ENCODE assay signal across 24 mouse cellular contexts in the genomic region with DNA sequence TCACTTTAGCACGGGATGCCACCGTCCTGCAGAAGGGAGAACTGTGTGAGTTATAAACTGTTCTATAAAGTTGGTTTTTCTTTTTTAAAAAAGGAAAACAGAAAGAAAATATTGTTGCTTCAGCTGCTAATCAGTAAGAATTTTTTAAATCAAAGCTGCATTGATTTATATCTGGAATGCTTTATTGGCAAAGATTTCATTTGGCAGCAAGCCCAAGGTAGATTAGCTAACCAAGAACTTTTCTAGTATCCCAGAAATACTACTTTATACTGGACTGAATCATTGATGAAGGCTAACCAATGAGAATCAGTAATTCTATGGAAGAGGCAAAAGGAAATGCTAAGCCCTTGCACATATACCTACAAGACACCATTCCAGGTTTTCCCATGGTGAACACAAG. TPM values are rescaled to one million over a fixed set of nuclear protein-coding genes. Genes with fewer than 3 reads are reported as not detected.
A peak's percentile ranks its signal among the peaks of the same experiment; 100 is the strongest.
DNase-seq lines count a peak whose midpoint lies in the region; ATAC-seq lines count a peak whose summit lies in the region.
"Had no signal": no experiment of that assay in that cellular context is flagged by ENCODE, and none has a peak within 500 bp of the region (broad histone marks: within the 10 kb centered on the region; RNA-seq: fewer than 3 reads in every experiment).

No protein-coding gene starts in this region.

- H3K9me3 ChIP-seq in midbrain, embryonic 11.5 days (ENCODE audit: control insufficient read depth, low read length) = no peaks in the 10 kb centered on the region
- no peaks in the 10 kb centered on the region for H3K9me3 ChIP-seq in midbrain, embryonic 10.5 days (replicated peaks)
- H3K9me3 ChIP-seq: embryonic facial prominence, embryonic 13.5 days; embryonic facial prominence, embryonic 15.5 days; forebrain, embryonic 10.5 days; forebrain, embryonic 12.5 days; G1E had no signal

- no peak overlapping the region for H3K4me3 ChIP-seq in midbrain, embryonic 11.5 days (ENCODE audit: low read depth, low read length)
- no peak overlapping the region for H3K4me3 ChIP-seq in midbrain, embryonic 10.5 days
- H3K4me3 ChIP-seq: embryonic facial prominence, embryonic 13.5 days; embryonic facial prominence, embryonic 15.5 days; erythroblast, embryonic 14.5 days; forebrain, embryonic 10.5 days; forebrain, embryonic 12.5 days had no signal

- DNase-seq in adrenal gland, adult 2 months = peak; percentile 53
- no peak for DNase-seq in adrenal gland, adult 8-10 months
- peak; percentile 39 for DNase-seq in adrenal gland, postnatal 14 days
- no peak for DNase-seq in adrenal gland, postnatal 4 days (ENCODE audit: low spot score in 2 of 2)
- peak; percentile 56 for DNase-seq in midbrain, embryonic 11.5 days (ENCODE audit: low spot score, missing footprints)
- DNase-seq in midbrain, embryonic 10.5 days (ENCODE audit: low spot score) = no peak
- DNase-seq: B cell, adult 2 months; cerebellum, adult 11 months; cerebellum, adult 18-20 months; cerebellum, adult 8-10 months; cerebellum, adult 9-11 months; cerebellum, postnatal 14 days; cerebellum, postnatal 36 days; embryo, embryonic 11 days had no signal

- no peak for ATAC-seq in midbrain, embryonic 11.5 days (ENCODE audit: low FRiP score)
- ATAC-seq: CD4-positive, CD25-positive, alpha-beta regulatory T cell, adult 4 months; forebrain, embryonic 14.5 days; forebrain, embryonic 16.5 days had no signal

- H3K9ac ChIP-seq in midbrain, embryonic 11.5 days (ENCODE audit: low read length) = no peak overlapping the region
- H3K9ac ChIP-seq: embryonic facial prominence, embryonic 13.5 days; embryonic facial prominence, embryonic 15.5 days; forebrain, embryonic 12.5 days had no signal

- H3K36me3 ChIP-seq in midbrain, embryonic 11.5 days (ENCODE audit: control insufficient read depth, insufficient read depth, low read length) = peaks cover 14% of the 10 kb centered on the region
- H3K36me3 ChIP-seq in midbrain, embryonic 10.5 days = peaks cover 97% of the 10 kb centered on the region

- 96% methylated on average over 2 of the region's 2 CpGs for WGBS in midbrain, embryonic 11.5 days
- WGBS in midbrain, embryonic 10.5 days = 91% methylated on average over 2 of the region's 2 CpGs

- no peak overlapping the region for H3K27ac ChIP-seq in midbrain, embryonic 11.5 days (ENCODE audit: low read depth, low read length)
- no peak overlapping the region for H3K27ac ChIP-seq in midbrain, embryonic 10.5 days (replicated peaks)
- H3K27ac ChIP-seq: embryonic facial prominence, embryonic 13.5 days; embryonic facial prominence, embryonic 15.5 days; forebrain, embryonic 10.5 days; forebrain, embryonic 12.5 days had no signal

- H3K4me1 ChIP-seq in midbrain, embryonic 11.5 days (ENCODE audit: control insufficient read depth, insufficient read depth, low read length) = no peaks in the 10 kb centered on the region
- no peaks in the 10 kb centered on the region for H3K4me1 ChIP-seq in midbrain, embryonic 10.5 days
- H3K4me1 ChIP-seq: embryonic facial prominence, embryonic 13.5 days; embryonic facial prominence, embryonic 15.5 days; forebrain, embryonic 10.5 days; forebrain, embryonic 12.5 days had no signal

- H3K4me2 ChIP-seq in midbrain, embryonic 11.5 days = no peak overlapping the region
- H3K4me2 ChIP-seq: embryonic facial prominence, embryonic 13.5 days; embryonic facial prominence, embryonic 15.5 days; forebrain, embryonic 12.5 days had no signal

- H3K27me3 ChIP-seq in midbrain, embryonic 11.5 days (ENCODE audit: control insufficient read depth, insufficient read depth, low read length) = no peaks in the 10 kb centered on the region
- H3K27me3 ChIP-seq in midbrain, embryonic 10.5 days (ENCODE audit: low read depth, poor library complexity, severe bottlenecking) = no peaks in the 10 kb centered on the region
- H3K27me3 ChIP-seq: CH12.LX; embryonic facial prominence, embryonic 13.5 days; embryonic facial prominence, embryonic 15.5 days; forebrain, embryonic 12.5 days had no signal

RNA-seq across cellular contexts. Expression of a gene that starts 30.5 kb away (rescaled TPM):
- total RNA-seq in adrenal gland, adult 2 months (2021) = 100 to 1,000 TPM; 128 to 130 TPM
- polyA plus RNA-seq in adrenal gland, adult 2 months (2012; rRNA removed) = 230 and 245 TPM in 2 replicates
- total RNA-seq in adrenal gland, adult 8-10 months (2022) = 100 to 1,000 TPM; 123 to 161 (median 141) TPM
- total RNA-seq in adrenal gland, postnatal 14 days (2021) = 92.3 and 93.9 TPM in 2 replicates
- 10 to 100 TPM; 71.2 to 78.9 TPM for total RNA-seq in adrenal gland, postnatal 4 days (2021)
- 24.6 and 27.1 TPM in 2 replicates for polyA plus RNA-seq in midbrain, embryonic 11.5 days (2014; fragmentation: Nextera tagmentation; extraction: Ambion mirVana)
- polyA plus RNA-seq in midbrain, embryonic 10.5 days (2016; fragmentation: Nextera tagmentation; extraction: Ambion mirVana) = 26.4 and 30.2 TPM in 2 replicates

Comparison
In these comparisons a context has a peak if more than half of its experiments do, and no peak if none do; other contexts are left out.
1. DNase-seq: peak in adrenal gland, adult 2 months (single experiment), adrenal gland, postnatal 14 days (single experiment) and midbrain, embryonic 11.5 days (single experiment); none in adrenal gland, adult 8-10 months (single experiment), adrenal gland, postnatal 4 days (0 of 2) and midbrain, embryonic 10.5 days (single experiment).